Mouse (Mus musculus) forebrain, embryonic 13.5 days (tissue): ENCODE results near the gene Kxd1. TPM values are rescaled to one million over a fixed set of nuclear protein-coding genes. Genes with fewer than 3 reads are reported as not detected.

ENCODE experiments used
- ATAC-seq: fragments of 200-750 bp; cut with Nextera tagmentation; 2 replicates; pipeline ENCODE4 v1.8.0; 2017
- H3K27ac ChIP-seq: fragments of 300-500 bp; sonication (generic); 2 replicates; pipeline ENCODE4 v1.5.1; 2015; ENCODE audit warnings: inconsistent platforms, mild to moderate bottlenecking, moderate library complexity
- H3K27me3 ChIP-seq: fragments of 300-500 bp; sonication (generic); 2 replicates; pipeline ENCODE4 v1.6.1; 2015; ENCODE audit warnings: mild to moderate bottlenecking, inconsistent platforms
- H3K36me3 ChIP-seq: fragments of 300-500 bp; sonication (generic); 2 replicates; pipeline ENCODE4 v1.6.1; 2015; ENCODE audit warnings: mild to moderate bottlenecking, inconsistent platforms; ENCODE audit not compliant: poor library complexity, severe bottlenecking
- H3K4me1 ChIP-seq: fragments of 300-500 bp; sonication (generic); 2 replicates; pipeline ENCODE4 v1.6.1; 2015; ENCODE audit warnings: inconsistent platforms
- H3K4me2 ChIP-seq: fragments of 300-500 bp; sonication (generic); 2 replicates; pipeline ENCODE4 v1.6.1; 2015; ENCODE audit warnings: inconsistent platforms, mild to moderate bottlenecking, moderate library complexity
- H3K4me3 ChIP-seq: fragments of 300-500 bp; sonication (generic); 2 replicates; pipeline ENCODE4 v1.5.1; 2015; ENCODE audit warnings: mild to moderate bottlenecking, inconsistent platforms
- H3K9ac ChIP-seq: fragments of 300-500 bp; sonication (generic); 2 replicates; pipeline ENCODE4 v1.6.1; 2015; ENCODE audit warnings: mild to moderate bottlenecking, inconsistent platforms
- H3K9me3 ChIP-seq: fragments of 300-500 bp; sonication (generic); replicated peaks from 2 replicates; pipeline ENCODE4 v1.6.1; 2016; ENCODE audit warnings: inconsistent platforms
- WGBS: fragments of 180-500 bp; shearing (Covaris S2); methylation state at CpG from one replicate; pipeline ENCODE4 v1.1.7; 2015; 5-methylcytosine and 5-hydroxymethylcytosine counted together
- polyA plus RNA-seq: library from polyadenylated mRNA; unstranded; fragments of >200 nt; fragmentation: Nextera tagmentation; extraction: Ambion mirVana; gene quantifications from 2 replicates; pipeline ENCODE4 v1.2.1, GENCODE M21; 2015

Kxd1 gene
- polyA plus RNA-seq, 1 experiment from 2014 or later: 53.6 TPM

DNA sequence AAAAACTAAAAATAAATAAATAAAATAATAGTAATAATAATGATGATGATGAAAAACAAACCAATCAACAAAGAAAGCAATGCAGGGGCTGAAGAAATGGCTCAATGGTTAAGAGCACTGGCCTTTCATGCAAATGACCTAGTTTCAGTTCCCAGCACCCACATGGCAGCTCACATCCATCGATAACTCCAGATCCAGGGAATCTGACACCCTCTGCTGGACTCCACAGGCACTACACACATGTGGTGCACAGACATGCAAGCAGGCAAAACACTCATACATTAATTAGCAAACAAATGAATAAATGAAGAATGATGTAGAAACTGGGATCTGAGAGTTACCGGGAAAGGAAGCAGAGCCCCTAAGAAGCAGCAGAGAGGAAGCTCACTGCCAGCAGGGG, 68.1 kb downstream of the Kxd1 start:
- H3K27ac ChIP-seq: no peak overlapping the region
- H3K4me2 ChIP-seq: no peak overlapping the region
- no peaks in the 10 kb centered on the region; the same call in 1 of the 2 replicates for H3K9me3 ChIP-seq
- 95% methylated on average over 2 of the region's 2 CpGs for WGBS
- ATAC-seq: no peak
- no peak overlapping the region for H3K4me3 ChIP-seq
- H3K27me3 ChIP-seq: no peaks in the 10 kb centered on the region
- H3K9ac ChIP-seq: no peak overlapping the region
- peaks cover 6% of the 10 kb centered on the region; the same call in 1 of the 2 replicates for H3K4me1 ChIP-seq
- H3K36me3 ChIP-seq: 0 out of 2 replicates have a peak, but pooled peaks cover 6% of the 10 kb centered on the region

DNA sequence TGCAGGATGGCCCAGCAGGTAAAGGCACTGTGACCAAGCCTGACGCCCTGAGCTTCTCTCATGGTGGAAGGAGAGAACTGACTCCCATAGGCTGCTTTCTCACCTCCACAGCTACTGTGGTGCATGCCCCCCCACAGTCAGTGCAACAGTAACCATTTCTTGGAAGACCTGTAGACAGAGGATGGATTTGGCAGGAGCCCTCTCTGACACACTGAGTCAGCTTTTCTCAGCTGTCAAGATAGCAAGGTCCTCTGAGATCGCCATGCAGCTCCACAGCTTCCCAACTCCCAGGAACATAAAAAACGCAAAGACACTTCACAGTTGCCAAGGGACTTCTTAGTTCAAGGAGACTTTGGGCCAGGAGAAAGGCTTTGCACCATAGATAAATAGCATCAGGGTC, 69.3 kb downstream of the Kxd1 start:
- Histone ChIP-seq H3K4me2 (no peak overlapping the region), H3K36me3 (0 out of 2 replicates have a peak, but pooled peaks cover 6% of the 10 kb centered on the region), H3K27me3 (no peaks in the 10 kb centered on the region), H3K4me1 (peaks cover 3% of the 10 kb centered on the region; the same call in 1 of the 2 replicates), H3K9ac (no peak overlapping the region), H3K27ac (no peak overlapping the region), H3K9me3 (no peaks in the 10 kb centered on the region; the same call in 1 of the 2 replicates), H3K4me3 (no peak overlapping the region)
- no peak for ATAC-seq
- WGBS: 82% methylated on average over 3 of the region's 3 CpGs

Other genes starting within 250 kb of the Kxd1 start
- 65.0 and 66.0 TPM in 2 replicates for gene Homer3, start 245.1 kb downstream of the Kxd1 start, polyA plus RNA-seq
- gene Ddx49, start 225.5 kb downstream of the Kxd1 start, polyA plus RNA-seq: 52.4 and 53.7 TPM in 2 replicates
- 268 and 274 TPM in 2 replicates for gene Cope, start 225.4 kb downstream of the Kxd1 start, polyA plus RNA-seq
- gene Cers1, start 212.2 kb downstream of the Kxd1 start, polyA plus RNA-seq: 18.2 and 20.1 TPM in 2 replicates
- gene Gdf1, start 198.1 kb downstream of the Kxd1 start, polyA plus RNA-seq: 0.89 and 2.5 TPM in 2 replicates
- 14.2 and 16.3 TPM in 2 replicates for gene Upf1, start 174.7 kb downstream of the Kxd1 start, polyA plus RNA-seq
- 0.18 and 0.35 TPM in 2 replicates for gene Comp, start 154.4 kb downstream of the Kxd1 start, polyA plus RNA-seq
- 23.4 and 28.2 TPM in 2 replicates for gene Crtc1, start 88.4 kb downstream of the Kxd1 start, polyA plus RNA-seq
- gene Klhl26, start 51.0 kb downstream of the Kxd1 start, polyA plus RNA-seq: 15.3 and 16.4 TPM in 2 replicates
- gene Tmem59l, start 40.6 kb downstream of the Kxd1 start, polyA plus RNA-seq: 32.5 and 38.0 TPM in 2 replicates
- gene Crlf1, start 34.8 kb downstream of the Kxd1 start, polyA plus RNA-seq: 0.86 and 0.92 TPM in 2 replicates
- gene Rex1bd, start 21.2 kb downstream of the Kxd1 start, polyA plus RNA-seq: 150 and 154 TPM in 2 replicates
- 812 and 920 TPM in 2 replicates for gene Uba52, start 17.2 kb downstream of the Kxd1 start, polyA plus RNA-seq
- gene Fkbp8, start 232 bp downstream of the Kxd1 start, polyA plus RNA-seq: 357 and 385 TPM in 2 replicates
- gene Ell, start 11.5 kb upstream of the Kxd1 start, polyA plus RNA-seq: 16.5 and 16.6 TPM in 2 replicates
- gene Isyna1, start 66.4 kb upstream of the Kxd1 start, polyA plus RNA-seq: 87.1 and 105 TPM in 2 replicates
- gene Ssbp4, start 80.9 kb upstream of the Kxd1 start, polyA plus RNA-seq: 81.9 and 101 TPM in 2 replicates
- gene Lrrc25, start 88.2 kb upstream of the Kxd1 start, polyA plus RNA-seq: 0.65 and 0.68 TPM in 2 replicates
- gene Gdf15, start 104.5 kb upstream of the Kxd1 start, polyA plus RNA-seq: 0.15 TPM in 1 of 2 replicates, not detected in the other
- 64.6 and 80.8 TPM in 2 replicates for gene Pgpep1, start 132.4 kb upstream of the Kxd1 start, polyA plus RNA-seq
- 238 and 239 TPM in 2 replicates for gene Lsm4, start 145.3 kb upstream of the Kxd1 start, polyA plus RNA-seq
- 58.6 and 68.8 TPM in 2 replicates for gene Jund, start 171.0 kb upstream of the Kxd1 start, polyA plus RNA-seq
- 0.05 and 0.11 TPM in 2 replicates for gene Iqcn, start 175.5 kb upstream of the Kxd1 start, polyA plus RNA-seq
- not detected in 2 replicates for gene Gm3336, start 190.6 kb upstream of the Kxd1 start, polyA plus RNA-seq
- gene Pde4c, start 195.8 kb upstream of the Kxd1 start, polyA plus RNA-seq: 0.10 TPM in 1 of 2 replicates, not detected in the other
- 180 and 188 TPM in 2 replicates for gene Rab3a, start 226.7 kb upstream of the Kxd1 start, polyA plus RNA-seq
- gene Mpv17l2, start 233.0 kb upstream of the Kxd1 start, polyA plus RNA-seq: 44.8 and 48.0 TPM in 2 replicates
- 84.3 and 84.6 TPM in 2 replicates for gene Pik3r2, start 248.8 kb upstream of the Kxd1 start, polyA plus RNA-seq